Mouse (Mus musculus): ENCODE data around the gene Gm13271. TPM values are rescaled to one million over a fixed set of nuclear protein-coding genes. Genes with fewer than 3 reads are reported as not detected.

The Gm13271 gene
- polyA plus RNA-seq, 1 experiment from 2014 or later: not detected

Other genes with a start within 250 kb of the Gm13271 start
- not detected in 2 replicates for gene Ifnb1, start 232.1 kb upstream of the Gm13271 start, polyA plus RNA-seq (2016; fragmentation: Nextera tagmentation; extraction: Ambion mirVana)
- gene Ifna15, start 196.6 kb upstream of the Gm13271 start, polyA plus RNA-seq (2016; fragmentation: Nextera tagmentation; extraction: Ambion mirVana): not detected in 2 replicates
- not detected in 2 replicates for gene Ifna14, start 183.1 kb upstream of the Gm13271 start, polyA plus RNA-seq (2016; fragmentation: Nextera tagmentation; extraction: Ambion mirVana)
- not detected in 2 replicates for gene Ifna9, start 162.5 kb upstream of the Gm13271 start, polyA plus RNA-seq (2016; fragmentation: Nextera tagmentation; extraction: Ambion mirVana)
- gene Ifna12, start 151.5 kb upstream of the Gm13271 start, polyA plus RNA-seq (2016; fragmentation: Nextera tagmentation; extraction: Ambion mirVana): not detected in 2 replicates
- gene C87499, start 120.5 kb upstream of the Gm13271 start, polyA plus RNA-seq (2016; fragmentation: Nextera tagmentation; extraction: Ambion mirVana): not detected in 2 replicates
- not detected in 2 replicates for gene Ifna13, start 110.4 kb upstream of the Gm13271 start, polyA plus RNA-seq (2016; fragmentation: Nextera tagmentation; extraction: Ambion mirVana)
- gene Ifna16, start 77.9 kb upstream of the Gm13271 start, polyA plus RNA-seq (2016; fragmentation: Nextera tagmentation; extraction: Ambion mirVana): not detected in 2 replicates
- gene Ifna2, start 71.0 kb upstream of the Gm13271 start, polyA plus RNA-seq (2016; fragmentation: Nextera tagmentation; extraction: Ambion mirVana): not detected in 2 replicates
- gene Ifnab, start 63.5 kb upstream of the Gm13271 start, polyA plus RNA-seq (2016; fragmentation: Nextera tagmentation; extraction: Ambion mirVana): not detected in 2 replicates
- gene Gm26566, start 33.1 kb upstream of the Gm13271 start, polyA plus RNA-seq (2016; fragmentation: Nextera tagmentation; extraction: Ambion mirVana): 0.84 and 1.1 TPM in 2 replicates
- 98.4 and 103 TPM in 2 replicates for gene Klhl9, start 32.4 kb upstream of the Gm13271 start, polyA plus RNA-seq (2016; fragmentation: Nextera tagmentation; extraction: Ambion mirVana)
- gene Gm13283, start 5.3 kb downstream of the Gm13271 start, polyA plus RNA-seq (2016; fragmentation: Nextera tagmentation; extraction: Ambion mirVana): 0.35 and 0.49 TPM in 2 replicates
- 0.76 TPM in 1 of 2 replicates, not detected in the other for gene Gm13290, start 19.0 kb downstream of the Gm13271 start, polyA plus RNA-seq (2016; fragmentation: Nextera tagmentation; extraction: Ambion mirVana)
- not detected in 2 replicates for gene Gm13289, start 22.1 kb downstream of the Gm13271 start, polyA plus RNA-seq (2016; fragmentation: Nextera tagmentation; extraction: Ambion mirVana)
- not detected in 2 replicates for gene Gm13272, start 25.0 kb downstream of the Gm13271 start, polyA plus RNA-seq (2016; fragmentation: Nextera tagmentation; extraction: Ambion mirVana)
- gene Ifnz, start 27.3 kb downstream of the Gm13271 start, polyA plus RNA-seq (2016; fragmentation: Nextera tagmentation; extraction: Ambion mirVana): not detected in 2 replicates
- gene Gm13276, start 30.8 kb downstream of the Gm13271 start, polyA plus RNA-seq (2016; fragmentation: Nextera tagmentation; extraction: Ambion mirVana): not detected in 2 replicates
- gene Gm13277, start 33.8 kb downstream of the Gm13271 start, polyA plus RNA-seq (2016; fragmentation: Nextera tagmentation; extraction: Ambion mirVana): not detected in 2 replicates
- not detected in 2 replicates for gene Gm13278, start 36.7 kb downstream of the Gm13271 start, polyA plus RNA-seq (2016; fragmentation: Nextera tagmentation; extraction: Ambion mirVana)
- gene Gm13275, start 39.6 kb downstream of the Gm13271 start, polyA plus RNA-seq (2016; fragmentation: Nextera tagmentation; extraction: Ambion mirVana): not detected in 2 replicates
- not detected in 2 replicates for gene Gm13279, start 42.5 kb downstream of the Gm13271 start, polyA plus RNA-seq (2016; fragmentation: Nextera tagmentation; extraction: Ambion mirVana)
- 0.85 TPM in 1 of 2 replicates, not detected in the other for gene Gm13285, start 44.8 kb downstream of the Gm13271 start, polyA plus RNA-seq (2016; fragmentation: Nextera tagmentation; extraction: Ambion mirVana)
- gene Gm13287, start 48.4 kb downstream of the Gm13271 start, polyA plus RNA-seq (2016; fragmentation: Nextera tagmentation; extraction: Ambion mirVana): not detected in 2 replicates
- 0.07 and 0.09 TPM in 2 replicates for gene Gm13288, start 50.7 kb downstream of the Gm13271 start, polyA plus RNA-seq (2016; fragmentation: Nextera tagmentation; extraction: Ambion mirVana)
- gene Ifna7, start 61.4 kb downstream of the Gm13271 start, polyA plus RNA-seq (2016; fragmentation: Nextera tagmentation; extraction: Ambion mirVana): not detected in 2 replicates
- not detected in 2 replicates for gene Ifna11, start 65.1 kb downstream of the Gm13271 start, polyA plus RNA-seq (2016; fragmentation: Nextera tagmentation; extraction: Ambion mirVana)
- not detected in 2 replicates for gene Ifna6, start 72.5 kb downstream of the Gm13271 start, polyA plus RNA-seq (2016; fragmentation: Nextera tagmentation; extraction: Ambion mirVana)
- gene Ifna5, start 80.7 kb downstream of the Gm13271 start, polyA plus RNA-seq (2016; fragmentation: Nextera tagmentation; extraction: Ambion mirVana): not detected in 2 replicates
- not detected in 2 replicates for gene Ifna4, start 87.0 kb downstream of the Gm13271 start, polyA plus RNA-seq (2016; fragmentation: Nextera tagmentation; extraction: Ambion mirVana)
- gene Ifna1, start 95.2 kb downstream of the Gm13271 start, polyA plus RNA-seq (2016; fragmentation: Nextera tagmentation; extraction: Ambion mirVana): not detected in 2 replicates
- not detected in 2 replicates for gene Ifne, start 125.3 kb downstream of the Gm13271 start, polyA plus RNA-seq (2016; fragmentation: Nextera tagmentation; extraction: Ambion mirVana)

All from forebrain, embryonic 10.5 days (tissue).